Mouse (Mus musculus) C2C12 (cell line): ENCODE measurements around the gene Nxph3.

Source experiments
- CEBPB ChIP-seq: IDR thresholded peaks from one replicate; pipeline ENCODE4 v1.6.1; 2011; ENCODE audit warnings: low read depth, mild to moderate bottlenecking, control low read depth, moderate library complexity
- CTCF ChIP-seq: IDR thresholded peaks from one replicate; pipeline ENCODE4 v1.5.1; 2011; ENCODE audit not compliant: control insufficient read depth, insufficient read depth, insufficient read length
- USF1 ChIP-seq: IDR thresholded peaks from one replicate; pipeline ENCODE4 v1.6.1; 2011; ENCODE audit warnings: low read depth, mild to moderate bottlenecking, control low read depth, moderate library complexity

- no peak for TF ChIP-seq CEBPB
- no peak for TF ChIP-seq CTCF
- TF ChIP-seq USF1 = no peak
These were observed 5.6 kb upstream of the Nxph3 start for GRCm38 (mm10) chr11:95519996-95520395.
